Mouse (Mus musculus): ENCODE data around the gene Nrcam.

Gene Nrcam

GRCm38 (mm10) chr12:44617488-44617887 lies 288.8 kb downstream of the Nrcam start:
- DNase-seq (ENCODE audit: low read depth, low spot score): no peak

- no peak for DNase-seq (ENCODE audit: low read depth, low spot score)
These were observed 310.7 kb downstream of the Nrcam start for GRCm38 (mm10) chr12:44639341-44639921.

- no peak for DNase-seq (ENCODE audit: low read depth, low spot score)
These were observed 311.9 kb downstream of the Nrcam start for GRCm38 (mm10) chr12:44640579-44640978.

Data from brain, embryonic 18.5 days (tissue).